ENCODE assay signal across 9 mouse cellular contexts in genomic region chr7:98125473-98125872, GRCm38 (mm10). TPM values are rescaled to one million over a fixed set of nuclear protein-coding genes. Genes with fewer than 3 reads are reported as not detected.
DNase-seq lines count a peak whose midpoint lies in the region; ATAC-seq and TF ChIP-seq lines count a peak whose summit lies in the region.
"Had no signal": no experiment of that assay in that cellular context is flagged by ENCODE, and none has a peak within 500 bp of the region (broad histone marks: within the 10 kb centered on the region; RNA-seq: fewer than 3 reads in every experiment).

No protein-coding gene starts in this region.

- H3K27me3 ChIP-seq in embryonic facial prominence, embryonic 10.5 days (replicated peaks; ENCODE audit: low read depth, poor library complexity, severe bottlenecking): peaks cover 15% of the 10 kb centered on the region
- no peaks in the 10 kb centered on the region for H3K27me3 ChIP-seq in midbrain, embryonic 11.5 days (ENCODE audit: control insufficient read depth, insufficient read depth, low read length)
- H3K27me3 ChIP-seq: neural tube, embryonic 12.5 days had no signal

- H3K4me3 ChIP-seq in layer of hippocampus, adult 2 months: no peak overlapping the region
- H3K4me3 ChIP-seq in embryonic facial prominence, embryonic 10.5 days: no peak overlapping the region
- no peak overlapping the region for H3K4me3 ChIP-seq in midbrain, embryonic 11.5 days (ENCODE audit: low read depth, low read length)
- H3K4me3 ChIP-seq: neural tube, embryonic 12.5 days had no signal

- WGBS in embryonic facial prominence, embryonic 10.5 days: 39% methylated on average over 5 of the region's 5 CpGs
- WGBS in midbrain, embryonic 11.5 days: 39% methylated on average over 5 of the region's 5 CpGs

- peak; percentile 48; the same call in 1 of the 2 replicates for ATAC-seq in megakaryocyte-erythroid progenitor cell, adult 5-6 weeks (replicated peaks; ENCODE audit: low FRiP score, low TSS enrichment, poor library complexity, severe bottlenecking)
- ATAC-seq in midbrain, embryonic 11.5 days (ENCODE audit: low FRiP score): no peak

- no peak overlapping the region for H3K4me2 ChIP-seq in midbrain, embryonic 11.5 days
- H3K4me2 ChIP-seq: neural tube, embryonic 12.5 days had no signal

- peaks cover 8% of the 10 kb centered on the region for H3K4me1 ChIP-seq in embryonic facial prominence, embryonic 10.5 days
- H3K4me1 ChIP-seq in midbrain, embryonic 11.5 days (ENCODE audit: control insufficient read depth, insufficient read depth, low read length): 0 out of 2 replicates have a peak, but pooled peaks cover under 1% of the 10 kb centered on the region
- H3K4me1 ChIP-seq: neural tube, embryonic 12.5 days had no signal

- H3K9me3 ChIP-seq in embryonic facial prominence, embryonic 10.5 days: no peaks in the 10 kb centered on the region
- no peaks in the 10 kb centered on the region for H3K9me3 ChIP-seq in midbrain, embryonic 11.5 days (ENCODE audit: control insufficient read depth, low read length)
- H3K9me3 ChIP-seq: neural tube, embryonic 12.5 days had no signal

- H3K27ac ChIP-seq in layer of hippocampus, adult 2 months: no peak overlapping the region
- no peak overlapping the region for H3K27ac ChIP-seq in embryonic facial prominence, embryonic 10.5 days (replicated peaks)
- no peak overlapping the region for H3K27ac ChIP-seq in midbrain, embryonic 11.5 days (ENCODE audit: low read depth, low read length)
- H3K27ac ChIP-seq: neural tube, embryonic 12.5 days had no signal

- DNase-seq in layer of hippocampus, adult 2 months (ENCODE audit: low spot score in 2 of 2): no peak
- DNase-seq in layer of hippocampus, adult 18-20 months (ENCODE audit: low spot score in 2 of 2): no peak
- DNase-seq in MN1 (ENCODE audit: low spot score): peak; percentile 65
- DNase-seq in embryonic facial prominence, embryonic 10.5 days (ENCODE audit: low spot score): peak; percentile 46
- no peak for DNase-seq in yolk sac, embryonic 10.5 days (ENCODE audit: low spot score)
- DNase-seq in midbrain, embryonic 11.5 days (ENCODE audit: low spot score, missing footprints): no peak
- DNase-seq in left cerebral cortex, adult 11 months (ENCODE audit: low spot score): no peak

- H3K36me3 ChIP-seq in embryonic facial prominence, embryonic 10.5 days (replicated peaks): no peaks in the 10 kb centered on the region
- H3K36me3 ChIP-seq in midbrain, embryonic 11.5 days (ENCODE audit: control insufficient read depth, insufficient read depth, low read length): no peaks in the 10 kb centered on the region

- no peak overlapping the region for H3K9ac ChIP-seq in midbrain, embryonic 11.5 days (ENCODE audit: low read length)
- H3K9ac ChIP-seq: neural tube, embryonic 12.5 days had no signal

- peak; percentile 73 for TF ChIP-seq CTCF in layer of hippocampus, adult 2 months (conservative IDR thresholded peaks at IDR 0.05)

RNA-seq across cellular contexts. Expression of gene Myo7a, which starts 6.1 kb away (rescaled TPM):
- total RNA-seq in layer of hippocampus, adult 2 months (2021): 10 to 100 TPM; 10.5 to 10.8 TPM
- total RNA-seq in layer of hippocampus, adult 18-20 months (2021): 10 to 100 TPM; 10.0 to 14.5 TPM
- 20.4 and 21.8 TPM in 2 replicates for polyA plus RNA-seq in embryonic facial prominence, embryonic 10.5 days (2016; fragmentation: Nextera tagmentation; extraction: Ambion mirVana)
- total RNA-seq in megakaryocyte-erythroid progenitor cell, adult 5-6 weeks (2014; fragmentation: Nextera tagmentation): 2.3 and 6.1 TPM in 2 replicates
- total RNA-seq in megakaryocyte-erythroid progenitor cell, adult 5-6 weeks (2017): 1.9 and 10.8 TPM in 2 replicates
- 10.1 and 11.1 TPM in 2 replicates for polyA plus RNA-seq in midbrain, embryonic 11.5 days (2014; fragmentation: Nextera tagmentation; extraction: Ambion mirVana)

RNA-seq across cellular contexts. Expression of gene Omp, which starts 19.8 kb away (rescaled TPM):
- 1 to 10 TPM in 1 of 2 experiments, under 1 TPM in 1; 0.96 to 1.3 TPM for total RNA-seq in layer of hippocampus, adult 2 months (2021)
- 1 to 10 TPM; 1.1 to 1.2 TPM for total RNA-seq in layer of hippocampus, adult 18-20 months (2021)
- 0.18 TPM in 1 of 2 replicates, not detected in the other for polyA plus RNA-seq in embryonic facial prominence, embryonic 10.5 days (2016; fragmentation: Nextera tagmentation; extraction: Ambion mirVana)
- 0.63 and 0.82 TPM in 2 replicates for total RNA-seq in megakaryocyte-erythroid progenitor cell, adult 5-6 weeks (2014; fragmentation: Nextera tagmentation)
- not detected in 2 replicates for total RNA-seq in megakaryocyte-erythroid progenitor cell, adult 5-6 weeks (2017)
- 0.18 and 0.23 TPM in 2 replicates for polyA plus RNA-seq in midbrain, embryonic 11.5 days (2014; fragmentation: Nextera tagmentation; extraction: Ambion mirVana)

RNA-seq across cellular contexts. Expression of gene Capn5, which starts 52.6 kb away (rescaled TPM):
- 10 to 100 TPM; 42.3 to 45.0 TPM for total RNA-seq in layer of hippocampus, adult 2 months (2021)
- total RNA-seq in layer of hippocampus, adult 18-20 months (2021): 10 to 100 TPM; 43.4 to 47.4 TPM
- polyA plus RNA-seq in embryonic facial prominence, embryonic 10.5 days (2016; fragmentation: Nextera tagmentation; extraction: Ambion mirVana): 4.7 and 5.1 TPM in 2 replicates
- total RNA-seq in megakaryocyte-erythroid progenitor cell, adult 5-6 weeks (2014; fragmentation: Nextera tagmentation): 7.5 and 8.3 TPM in 2 replicates
- total RNA-seq in megakaryocyte-erythroid progenitor cell, adult 5-6 weeks (2017): 5.6 and 5.9 TPM in 2 replicates
- 3.5 and 3.7 TPM in 2 replicates for polyA plus RNA-seq in midbrain, embryonic 11.5 days (2014; fragmentation: Nextera tagmentation; extraction: Ambion mirVana)

Comparison
In these comparisons a context has a peak if more than half of its experiments do, and no peak if none do; other contexts are left out.
1. DNase-seq: peak in MN1 (single experiment) and embryonic facial prominence, embryonic 10.5 days (single experiment); none in layer of hippocampus, adult 2 months (0 of 2), layer of hippocampus, adult 18-20 months (0 of 2), yolk sac, embryonic 10.5 days (single experiment), midbrain, embryonic 11.5 days (single experiment) and left cerebral cortex, adult 11 months (single experiment).
2. RNA of gene Capn5, which starts 52.6 kb away (total RNA-seq): 43.4 to 47.4 TPM in layer of hippocampus, adult 18-20 months and 42.3 to 45.0 TPM in layer of hippocampus, adult 2 months; 5.6 to 8.3 TPM in megakaryocyte-erythroid progenitor cell, adult 5-6 weeks; every median in the first group is over 4 times any median in the second.